Mouse (Mus musculus) forebrain, embryonic 15.5 days (tissue): ENCODE results near the gene F2rl2. TPM values are rescaled to one million over a fixed set of nuclear protein-coding genes. Genes with fewer than 3 reads are reported as not detected.

Source experiments
- ATAC-seq: fragments of 200-750 bp; cut with Nextera tagmentation; replicated peaks from 2 replicates; pipeline ENCODE4 v1.8.0; 2017; ENCODE audit warnings: mild to moderate bottlenecking, moderate TSS enrichment, moderate library complexity
- H3K27ac ChIP-seq: fragments of 300-500 bp; sonication (generic); replicated peaks from 2 replicates; pipeline ENCODE4 v1.5.1; 2015; ENCODE audit warnings: mild to moderate bottlenecking, inconsistent platforms
- H3K27me3 ChIP-seq: fragments of 300-500 bp; sonication (generic); 2 replicates; pipeline ENCODE4 v1.6.1; 2015; ENCODE audit warnings: inconsistent platforms
- H3K36me3 ChIP-seq: fragments of 300-500 bp; sonication (generic); 2 replicates; pipeline ENCODE4 v1.6.1; 2015; ENCODE audit warnings: mild to moderate bottlenecking, inconsistent platforms
- H3K4me1 ChIP-seq: fragments of 300-500 bp; sonication (generic); 2 replicates; pipeline ENCODE4 v1.6.1; 2015; ENCODE audit warnings: inconsistent platforms
- H3K4me2 ChIP-seq: fragments of 300-500 bp; sonication (generic); replicated peaks from 2 replicates; pipeline ENCODE4 v1.6.1; 2015; ENCODE audit warnings: mild to moderate bottlenecking, inconsistent platforms
- H3K4me3 ChIP-seq: fragments of 300-500 bp; sonication (generic); 2 replicates; pipeline ENCODE4 v1.5.1; 2015; ENCODE audit warnings: mild to moderate bottlenecking, inconsistent platforms
- H3K9ac ChIP-seq: fragments of 300-500 bp; sonication (generic); replicated peaks from 2 replicates; pipeline ENCODE4 v1.6.1; 2015; ENCODE audit warnings: mild to moderate bottlenecking, inconsistent platforms
- H3K9me3 ChIP-seq: fragments of 300-500 bp; sonication (generic); 2 replicates; pipeline ENCODE4 v1.6.1; 2016; ENCODE audit warnings: inconsistent platforms
- WGBS: fragments of 180-500 bp; shearing (Covaris S2); methylation state at CpG from one replicate; pipeline ENCODE4 v1.1.7; 2015; ENCODE audit warnings: mixed read lengths; 5-methylcytosine and 5-hydroxymethylcytosine counted together
- polyA plus RNA-seq: library from polyadenylated mRNA; unstranded; fragments of >200 nt; fragmentation: Nextera tagmentation; extraction: Ambion mirVana; gene quantifications from 2 replicates; pipeline ENCODE4 v1.2.1, GENCODE M21; 2015

F2rl2 gene
- polyA plus RNA-seq, 1 experiment from 2014 or later: 0.32 TPM

- Histone ChIP-seq H3K27ac (no peak overlapping the region), H3K9ac (no peak overlapping the region), H3K27me3 (no peaks in the 10 kb centered on the region), H3K4me2 (no peak overlapping the region), H3K4me3 (no peak overlapping the region), H3K9me3 (no peaks in the 10 kb centered on the region), H3K36me3 (no peaks in the 10 kb centered on the region), H3K4me1 (no peaks in the 10 kb centered on the region)
- WGBS: 87% methylated on average over 7 of the region's 7 CpGs
- no peak for ATAC-seq
Observed at GRCm38 (mm10) chr13:95747101-95747500, 50.4 kb downstream of the F2rl2 start.

GRCm38 (mm10) chr13:95747541-95747940 lies 50.9 kb downstream of the F2rl2 start:
- ATAC-seq: no peak
- H3K9me3 ChIP-seq: no peaks in the 10 kb centered on the region
- WGBS: 88% methylated on average over 11 of the region's 11 CpGs
- no peak overlapping the region for H3K4me2 ChIP-seq
- no peaks in the 10 kb centered on the region for H3K27me3 ChIP-seq
- H3K4me1 ChIP-seq: no peaks in the 10 kb centered on the region
- H3K36me3 ChIP-seq: no peaks in the 10 kb centered on the region
- H3K27ac ChIP-seq: no peak overlapping the region
- no peak overlapping the region for H3K4me3 ChIP-seq
- H3K9ac ChIP-seq: no peak overlapping the region

Other genes starting within 250 kb of the F2rl2 start
- not detected in 2 replicates for gene S100z, start 218.1 kb upstream of the F2rl2 start, polyA plus RNA-seq
- gene F2rl1, start 171.6 kb upstream of the F2rl2 start, polyA plus RNA-seq: 0.29 TPM in 1 of 2 replicates, not detected in the other
- 78.9 and 82.8 TPM in 2 replicates for gene F2r, start 78.4 kb upstream of the F2rl2 start, polyA plus RNA-seq
- gene Iqgap2, start 195.1 kb downstream of the F2rl2 start, polyA plus RNA-seq: 5.2 and 5.3 TPM in 2 replicates